Mouse (Mus musculus): Measurements from ENCODE around the gene Rbm5.

The Rbm5 gene

GRCm38 (mm10) chr9:107729709-107730108 lies 41.1 kb downstream of the Rbm5 start:
- DNase-seq (ENCODE audit: low spot score): no peak

- DNase-seq (ENCODE audit: low spot score): no peak
Observed at GRCm38 (mm10) chr9:107728919-107729670, 41.7 kb downstream of the Rbm5 start.

DNA sequence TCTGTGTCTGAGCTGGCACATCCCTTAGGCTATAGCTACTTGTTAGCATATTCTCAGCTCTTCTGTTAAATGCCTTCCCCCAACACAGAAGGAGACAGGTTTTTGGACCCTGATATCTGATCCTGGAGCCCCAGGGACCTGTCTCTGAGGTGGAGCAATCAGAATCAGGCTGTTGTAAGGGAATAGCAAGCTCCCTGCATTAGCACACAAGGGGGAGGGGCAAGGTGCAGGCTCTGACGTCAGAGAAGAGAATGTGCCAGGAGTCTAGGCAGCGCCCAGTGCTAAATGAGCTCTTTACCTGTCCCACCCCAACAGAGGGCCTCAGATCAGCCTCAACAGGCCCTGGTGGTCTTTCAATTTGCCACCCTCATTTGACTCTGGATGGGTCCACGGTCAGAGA lies 43.8 kb downstream of the Rbm5 start:
- no peak for DNase-seq (ENCODE audit: low spot score)

- DNase-seq (ENCODE audit: low spot score): no peak
Observed at GRCm38 (mm10) chr9:107724796-107725195, 46.0 kb downstream of the Rbm5 start.

GRCm38 (mm10) chr9:107723794-107724531 lies 46.8 kb downstream of the Rbm5 start:
- peak; percentile 53 for DNase-seq (ENCODE audit: low spot score)

DNA sequence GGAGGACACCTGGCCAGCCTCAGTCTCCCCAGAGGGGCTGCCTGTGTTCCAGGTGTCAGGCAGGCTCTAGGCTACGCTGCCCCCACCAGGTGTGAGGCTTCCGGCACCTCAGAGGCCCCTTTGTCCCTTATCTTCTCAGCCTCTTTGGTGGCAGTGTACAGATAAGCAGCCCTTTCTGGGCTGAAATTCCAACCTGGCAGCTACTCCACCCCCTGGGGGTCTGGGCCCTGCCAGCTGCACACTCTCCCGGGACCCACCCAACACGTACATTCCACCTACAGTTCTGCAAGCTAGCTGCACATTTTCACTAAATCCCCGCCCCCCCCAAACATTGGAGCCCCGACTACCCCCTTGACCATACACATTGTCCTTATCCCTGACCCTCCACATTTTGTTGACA lies 47.5 kb downstream of the Rbm5 start:
- DNase-seq (ENCODE audit: low spot score): no peak

GRCm38 (mm10) chr9:107718781-107719540 lies 51.8 kb downstream of the Rbm5 start:
- no peak for DNase-seq (ENCODE audit: low spot score)

- DNase-seq (ENCODE audit: low spot score): no peak
Observed at GRCm38 (mm10) chr9:107716951-107717350, 53.8 kb downstream of the Rbm5 start.

DNA sequence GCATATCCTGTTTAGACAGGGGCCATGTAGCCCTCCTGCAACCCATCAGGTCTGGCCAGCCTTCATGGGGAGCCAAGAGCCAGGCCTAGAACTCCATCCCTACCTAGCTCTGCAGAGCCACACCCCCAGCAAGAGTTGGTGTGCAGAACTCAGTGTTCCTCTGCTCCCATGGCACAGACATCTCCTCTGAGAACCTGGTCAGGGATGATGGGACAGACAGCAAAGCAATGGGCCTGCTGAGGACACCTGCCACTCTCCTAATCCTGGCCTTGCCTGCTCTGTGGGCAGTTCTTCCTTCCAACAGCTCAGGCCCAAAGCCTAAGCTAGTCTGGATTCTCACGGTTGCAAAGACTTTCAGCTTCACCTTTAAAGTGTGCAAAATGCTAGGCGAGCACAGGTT lies 55.2 kb downstream of the Rbm5 start:
- DNase-seq (ENCODE audit: low spot score): no peak

- peak; percentile 68 for DNase-seq (ENCODE audit: low spot score)
Observed at GRCm38 (mm10) chr9:107714221-107714952, 56.4 kb downstream of the Rbm5 start.

DNA sequence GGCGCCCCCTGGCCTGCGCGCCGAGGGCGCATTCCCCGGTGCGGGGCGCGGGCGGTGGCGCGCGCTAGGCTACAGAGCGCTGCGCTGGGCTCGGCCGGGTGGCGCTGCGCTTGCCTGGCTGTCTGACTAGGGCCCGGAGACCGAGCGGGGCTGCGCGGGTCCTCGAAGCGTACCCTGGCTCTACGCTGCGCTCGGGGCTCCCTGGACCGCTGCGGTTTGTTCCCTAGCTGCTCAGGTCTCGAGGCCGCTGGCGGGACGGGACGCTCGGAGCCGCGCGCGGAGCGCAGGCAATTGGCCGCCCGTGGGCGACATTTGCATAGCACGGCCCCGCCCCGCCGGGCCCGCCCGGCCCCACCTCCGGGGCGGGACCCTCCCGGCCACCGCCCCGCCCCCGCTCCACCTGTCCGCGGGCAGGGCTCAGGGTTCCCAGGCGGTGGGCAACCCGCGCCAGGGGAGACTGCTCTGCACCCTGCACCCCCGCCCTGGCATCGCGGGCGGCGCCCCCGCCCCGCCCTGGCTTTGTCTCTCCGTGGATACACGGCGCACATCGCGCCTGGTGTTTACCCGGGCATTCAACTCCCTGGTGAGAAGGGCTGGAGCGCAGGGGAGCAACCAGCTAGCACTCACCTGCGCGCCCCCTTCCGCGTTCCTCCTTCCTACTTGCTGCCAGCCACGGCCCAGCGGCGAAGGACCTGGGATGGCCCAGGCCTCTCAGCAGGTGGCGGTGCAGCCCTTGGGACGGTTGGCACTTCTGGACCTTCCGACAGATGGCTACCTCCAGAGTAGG lies 60.9 kb downstream of the Rbm5 start, which contains the start of gene Sema3f:
TSS of gene Sema3f (minus strand) at position 779 of the 787 bp plus-strand sequence.
- DNase-seq (ENCODE audit: low spot score): peak; percentile 83

- DNase-seq (ENCODE audit: low spot score): peak; percentile 35
Observed at GRCm38 (mm10) chr9:107709096-107709696, 61.6 kb downstream of the Rbm5 start.

DNA sequence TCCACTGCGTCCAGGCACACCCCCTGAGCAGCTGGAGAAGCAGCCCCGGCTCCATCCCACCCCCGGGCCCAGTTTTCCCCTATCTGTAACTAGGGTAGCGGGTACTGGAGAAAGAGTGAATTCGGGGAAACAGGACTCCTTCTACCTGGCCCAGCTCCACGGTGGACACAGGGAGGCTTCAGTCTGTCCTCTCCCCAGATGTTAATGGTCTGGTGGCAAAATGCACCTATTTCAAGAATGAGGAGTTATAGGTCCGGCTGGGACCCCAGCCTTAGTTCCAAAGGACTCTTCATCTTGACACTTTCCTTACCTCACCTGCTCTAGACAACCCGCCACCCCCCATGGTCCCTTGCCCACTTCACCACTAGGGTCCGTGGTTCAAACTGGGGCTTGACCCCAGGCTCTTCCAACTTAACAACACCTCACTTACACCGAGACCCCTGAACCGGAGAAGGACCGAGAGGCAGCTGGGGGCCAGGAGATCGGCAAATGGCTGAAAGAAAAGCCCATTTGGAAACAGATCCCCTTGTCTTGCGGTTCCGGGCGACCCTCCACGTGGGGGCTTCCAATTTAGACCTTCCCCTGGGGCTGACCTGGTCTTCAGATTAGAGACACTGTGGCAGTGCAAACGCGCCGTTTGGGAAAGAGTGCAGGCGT lies 62.2 kb downstream of the Rbm5 start:
- DNase-seq (ENCODE audit: low spot score): no peak

GRCm38 (mm10) chr9:107707701-107708438 lies 62.9 kb downstream of the Rbm5 start:
- peak; percentile 43 for DNase-seq (ENCODE audit: low spot score)

- DNase-seq (ENCODE audit: low spot score): peak; percentile 66
Observed at GRCm38 (mm10) chr9:107706781-107707211, 64.0 kb downstream of the Rbm5 start.

DNA sequence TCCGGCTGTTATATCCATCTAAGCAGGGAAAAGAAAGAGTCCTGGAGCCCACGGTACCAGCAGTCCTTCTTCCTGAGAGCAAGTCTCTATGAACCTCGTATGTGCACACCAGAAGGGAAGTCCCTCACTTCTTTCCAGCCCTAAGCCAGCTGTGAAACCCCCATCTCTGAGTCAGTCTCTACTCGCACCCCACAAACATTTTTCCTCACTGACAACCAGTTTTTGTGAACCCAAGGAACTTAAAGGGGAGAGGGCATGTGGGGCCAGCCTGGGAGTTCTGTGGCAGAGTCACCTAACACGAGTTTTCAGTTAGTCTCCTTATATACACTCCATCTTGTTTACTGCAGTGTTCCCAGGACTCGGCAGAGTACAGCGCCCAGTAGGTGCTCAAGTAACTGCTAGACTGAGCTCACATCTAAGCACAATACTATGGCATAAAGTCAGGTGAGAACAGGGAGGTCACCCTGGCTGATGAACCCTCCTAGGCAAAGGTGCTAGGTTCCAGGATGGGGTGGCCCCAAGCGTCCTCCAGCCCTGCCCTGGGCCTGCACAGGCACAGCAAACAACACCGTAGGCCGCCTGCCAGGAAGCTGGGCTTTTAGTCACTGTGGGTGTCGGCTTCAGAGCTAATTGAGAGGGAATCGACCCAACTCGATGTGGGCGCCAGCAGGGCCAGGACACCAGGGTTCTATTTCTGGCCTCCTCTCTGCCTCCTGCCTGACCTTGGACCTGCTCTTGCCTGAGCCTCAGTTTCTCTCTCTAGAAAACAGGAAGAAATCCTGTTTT lies 67.3 kb downstream of the Rbm5 start:
- no peak for DNase-seq (ENCODE audit: low spot score)

DNA sequence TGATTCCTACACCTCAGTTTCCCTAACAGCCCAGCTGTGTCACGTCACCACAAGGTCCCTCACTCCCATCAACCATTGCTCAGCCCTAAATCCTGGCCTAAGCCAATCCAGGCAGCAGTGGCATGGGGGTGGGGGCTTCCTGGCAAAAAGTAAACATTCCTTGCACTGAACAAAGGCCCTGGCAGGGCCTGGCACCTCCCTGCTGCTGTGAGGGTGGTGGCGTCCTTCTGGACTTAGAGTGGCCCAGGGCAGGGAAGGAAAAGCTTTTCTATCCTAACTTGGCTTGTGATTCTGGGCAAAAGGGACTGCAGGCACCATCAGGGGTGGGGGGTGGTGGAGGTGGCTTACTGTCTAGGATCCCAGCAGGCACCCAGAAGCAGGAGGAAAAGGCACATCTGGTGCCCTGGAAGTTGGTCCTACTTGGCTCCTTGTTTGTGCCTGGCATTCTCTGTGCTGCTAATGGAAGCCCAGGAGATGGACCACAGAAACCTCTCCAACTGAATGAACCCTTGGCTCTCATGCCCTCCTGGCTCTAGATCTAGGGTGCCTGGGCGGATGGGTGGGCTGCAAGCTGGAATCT lies 68.1 kb downstream of the Rbm5 start:
- DNase-seq (ENCODE audit: low spot score): no peak

DNA sequence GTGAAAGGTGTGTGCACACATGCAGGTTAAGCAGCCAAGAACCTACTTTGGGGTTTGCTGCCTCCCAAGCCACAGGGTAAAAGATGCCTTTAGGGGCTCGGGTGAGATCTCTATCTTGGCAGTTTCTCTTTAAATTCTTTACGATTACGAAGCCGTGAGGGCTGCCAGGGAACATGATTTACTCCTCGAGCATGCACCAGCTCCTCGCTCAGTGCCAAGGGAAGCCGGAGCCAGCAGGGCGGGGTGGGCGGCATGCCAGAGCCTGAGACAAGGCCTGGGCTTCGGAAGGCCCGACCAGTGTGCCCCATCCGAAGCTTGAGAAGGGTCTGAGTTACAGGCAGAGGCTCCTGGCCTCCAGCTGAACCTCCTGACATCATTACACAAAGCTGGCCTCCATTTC lies 69.2 kb downstream of the Rbm5 start:
- DNase-seq (ENCODE audit: low spot score): no peak
